Mouse (Mus musculus) heart, postnatal 4 days (tissue): Measurements from ENCODE around the gene Mydgf. TPM values are rescaled to one million over a fixed set of nuclear protein-coding genes. Genes with fewer than 3 reads are reported as not detected.
A peak's percentile ranks its signal among the peaks of the same experiment; 100 is the strongest.

Experiments used
- DNase-seq: peaks from one replicate; pipeline ENCODE4 v3.0.0; 2021
- total RNA-seq, 2 experiments: library from RNA; stranded (reverse); gene quantifications; 2 replicates each; pipeline ENCODE4 v1.2.3; 2021

Mydgf gene
- total RNA-seq, 2 experiments from 2014 or later: 43.4 to 48.8 TPM

- DNase-seq: no peak
Observed at GRCm38 (mm10) chr17:56191266-56191665, 7.5 kb upstream of the Mydgf start.

- DNase-seq: peak; percentile 77
Observed at GRCm38 (mm10) chr17:56185281-56186141, 1.8 kb upstream of the Mydgf start.

- no peak for DNase-seq
Observed at GRCm38 (mm10) chr17:56182975-56183657, 604 bp downstream of the Mydgf start.

GRCm38 (mm10) chr17:56175416-56175815 is 8.3 kb downstream of the Mydgf start:
- no peak for DNase-seq

GRCm38 (mm10) chr17:56173401-56174046 is 10.2 kb downstream of the Mydgf start:
- DNase-seq: no peak

GRCm38 (mm10) chr17:56171881-56172280 is 11.8 kb downstream of the Mydgf start:
- DNase-seq: no peak

- no peak for DNase-seq
Observed at GRCm38 (mm10) chr17:56171456-56171855, 12.3 kb downstream of the Mydgf start.

GRCm38 (mm10) chr17:56170636-56171035 is 13.1 kb downstream of the Mydgf start:
- no peak for DNase-seq

GRCm38 (mm10) chr17:56169830-56170229 is 13.9 kb downstream of the Mydgf start:
- peak; percentile 45 for DNase-seq

- no peak for DNase-seq
Observed at GRCm38 (mm10) chr17:56165671-56166070, 18.0 kb downstream of the Mydgf start.

GRCm38 (mm10) chr17:56164510-56164909 is 19.2 kb downstream of the Mydgf start:
- no peak for DNase-seq

GRCm38 (mm10) chr17:56163523-56164102 is 20.1 kb downstream of the Mydgf start:
- no peak for DNase-seq

- DNase-seq: peak; percentile 97
Observed at GRCm38 (mm10) chr17:56162231-56162774, 21.4 kb downstream of the Mydgf start, which contains the start of gene Tnfaip8l1. Gene Tnfaip8l1 (plus strand): TSS chr17:56162477.

- peak; percentile 81 for DNase-seq
Observed at GRCm38 (mm10) chr17:56159729-56160128, 24.0 kb downstream of the Mydgf start.

- DNase-seq: peak; percentile 70
Observed at GRCm38 (mm10) chr17:56153643-56154042, 30.1 kb downstream of the Mydgf start.

GRCm38 (mm10) chr17:56149897-56150296 is 33.8 kb downstream of the Mydgf start:
- DNase-seq: no peak

- DNase-seq: no peak
Observed at GRCm38 (mm10) chr17:56148790-56149618, 34.7 kb downstream of the Mydgf start.

- no peak for DNase-seq
Observed at GRCm38 (mm10) chr17:56148280-56148679, 35.4 kb downstream of the Mydgf start.

GRCm38 (mm10) chr17:56147420-56147819 is 36.3 kb downstream of the Mydgf start:
- DNase-seq: no peak

GRCm38 (mm10) chr17:56146131-56146530 is 37.6 kb downstream of the Mydgf start:
- no peak for DNase-seq

- DNase-seq: no peak
Observed at GRCm38 (mm10) chr17:56144546-56144945, 39.2 kb downstream of the Mydgf start.
